Mouse (Mus musculus) gastrocnemius, postnatal 14 days (tissue): ENCODE data around the gene Gm21616. TPM values are rescaled to one million over a fixed set of nuclear protein-coding genes. Genes with fewer than 3 reads are reported as not detected.
"Not testable (repeated sequence)": the region's sequence is repeated elsewhere in the genome, so short reads cannot be mapped to it uniquely, and the experiment has no call there.

Source experiments
- DNase-seq: peaks from one replicate; pipeline ENCODE4 v3.0.0; 2021; ENCODE audit warnings: mixed read lengths
- intact Hi-C: fragments of 180-260 bp; cut with DNase I; formaldehyde crosslinking; loops from one replicate; pipeline ENCODE4 v1.15.1; 2025; ENCODE audit warnings: low total_unique reads
- long read RNA-seq, 2 experiments: library from polyadenylated mRNA; stranded (forward); transcript quantifications; one replicate each; pipeline ENCODE4 v2.0.0; 2021
- total RNA-seq, 2 experiments: library from RNA; stranded (reverse); gene quantifications; 2 replicates each; pipeline ENCODE4 v1.2.3; 2021

Gene Gm21616
- total RNA-seq = not detected
- long read RNA-seq, experiment 1 = 0 reads
- long read RNA-seq, experiment 2 = 0 reads

- intact Hi-C loops = not testable (repeated sequence)
These were observed at the start of gene Gm21616 for GRCm38 (mm10) chrX:125435242-125435641. Gm21616 (plus strand) TSS chrX:125435542.

More at GRCm38 (mm10) chrX:125435242-125435641, at the start of gene Gm21616:
- not testable (repeated sequence) for DNase-seq
